Mouse (Mus musculus): Measurements from ENCODE around the gene Utp20.
A peak's percentile ranks its signal among the peaks of the same experiment; 100 is the strongest.
"Not testable (repeated sequence)": the region's sequence is repeated elsewhere in the genome, so short reads cannot be mapped to it uniquely, and the experiment has no call there.

The Utp20 gene

DNA sequence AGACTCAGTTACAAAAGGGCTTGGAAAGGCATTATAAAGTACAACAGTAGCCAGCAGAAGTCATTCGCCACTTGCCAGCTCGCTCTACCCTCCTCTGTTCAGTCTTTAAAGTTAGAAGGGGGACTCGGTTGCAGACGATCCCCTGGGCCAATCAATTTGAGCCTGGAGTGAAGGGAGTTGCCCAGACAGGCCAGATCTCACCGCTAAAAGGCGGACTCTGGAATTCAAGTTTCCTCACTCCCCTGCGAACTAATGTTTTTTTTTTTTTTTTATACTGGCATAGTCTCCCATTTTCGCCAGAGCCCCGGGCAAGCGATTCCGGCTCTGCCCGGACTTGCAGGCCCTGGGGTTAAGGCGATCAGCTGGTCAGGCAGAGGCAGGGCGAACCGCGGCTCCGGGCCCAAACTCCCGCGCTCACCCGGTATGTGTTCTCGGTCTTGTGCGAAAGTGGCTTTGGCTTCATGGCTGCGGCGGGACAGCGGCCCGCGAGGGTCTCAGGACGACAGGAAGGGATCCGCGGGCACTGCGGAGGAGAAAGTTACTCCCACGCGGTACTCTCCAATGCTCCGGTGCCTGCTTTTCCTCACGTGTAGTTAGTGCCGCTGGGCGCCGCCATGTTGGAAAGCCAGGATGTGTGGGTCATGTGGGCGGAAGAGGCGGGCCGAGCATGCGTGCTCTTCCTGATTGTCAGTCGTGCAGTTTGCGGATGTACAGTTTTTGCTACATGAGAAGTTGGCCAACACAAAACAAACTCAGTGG is at the start of gene Utp20:
Gene Utp20, minus strand, starts transcription at position 617 of the 759 bp plus-strand sequence.
- DNase-seq, result peak; percentile 89

DNA sequence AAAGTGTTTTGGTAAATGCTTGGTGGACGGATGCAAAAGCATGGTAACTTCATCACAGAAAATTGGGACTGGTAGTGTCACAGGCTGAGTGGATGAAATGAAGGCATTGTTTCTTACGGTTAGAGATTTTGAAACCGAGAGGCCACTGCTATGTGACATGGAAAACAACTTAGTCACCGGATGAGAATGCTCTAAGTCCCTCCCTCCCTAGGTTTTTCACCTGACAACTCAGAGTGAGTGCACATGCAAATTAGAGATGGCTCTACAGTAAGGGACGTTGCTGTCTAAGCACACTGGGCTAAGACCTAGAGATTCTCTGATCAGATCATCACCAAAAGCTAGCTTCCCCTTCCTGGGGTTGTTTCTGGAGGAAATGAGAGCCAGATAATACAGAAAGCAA is 48.3 kb upstream of the Utp20 start:
- no peak for DNase-seq

DNA sequence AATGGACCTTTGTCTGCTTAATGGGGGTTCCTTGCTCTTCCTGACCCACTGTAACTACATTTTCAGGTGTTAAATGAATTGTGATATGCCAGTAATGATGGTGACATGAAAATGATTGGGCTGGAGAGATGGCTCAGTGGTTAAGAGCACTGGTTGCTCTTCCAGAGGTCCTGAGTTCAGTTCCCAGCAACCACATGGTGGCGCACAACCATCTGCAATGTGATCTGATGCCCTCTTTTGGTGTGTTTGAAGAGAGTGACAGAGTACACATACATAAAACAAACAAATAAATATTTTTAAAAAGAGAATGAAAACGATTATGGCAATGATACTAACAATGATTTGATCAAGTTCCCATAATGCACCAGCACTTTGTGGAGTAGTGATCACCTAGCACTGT is 39.4 kb upstream of the Utp20 start:
- no peak for DNase-seq

DNA sequence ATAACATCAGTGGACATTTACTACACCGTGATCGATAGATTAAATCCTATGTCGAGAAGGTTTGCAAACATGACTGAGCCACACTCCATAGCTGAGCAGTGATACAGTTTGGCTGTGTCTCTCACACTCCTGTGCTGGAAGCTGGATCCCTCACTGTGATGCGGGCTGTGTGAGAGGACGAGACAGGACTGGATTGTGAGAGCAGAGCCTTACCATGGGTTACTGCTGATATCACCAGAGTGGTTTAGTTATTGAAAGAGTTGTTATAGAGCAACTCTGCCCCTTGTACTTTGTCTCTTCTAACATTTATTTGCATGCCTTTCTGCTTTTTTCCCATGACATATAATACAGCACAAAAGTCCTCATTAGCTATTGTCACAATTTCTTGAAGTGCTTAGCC is 35.7 kb upstream of the Utp20 start:
- no peak for DNase-seq

DNA sequence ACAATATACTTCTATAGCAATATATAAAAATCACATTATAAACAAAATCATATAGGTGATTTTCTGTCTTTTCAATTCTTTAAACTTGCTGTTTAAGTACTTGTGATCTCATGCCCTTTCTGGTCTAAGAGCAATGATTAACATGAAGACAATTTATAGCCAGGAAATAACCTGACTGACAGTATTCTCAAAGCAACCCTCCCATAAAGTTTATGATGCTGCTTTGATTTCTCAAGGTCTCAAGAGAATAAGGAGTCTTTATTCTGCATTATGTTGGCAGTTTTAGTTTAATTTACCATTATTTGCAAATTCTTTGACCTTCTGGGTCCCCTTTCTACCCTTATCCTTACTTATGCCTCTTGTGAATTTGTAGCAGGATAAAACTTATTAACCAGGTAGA is 34.8 kb upstream of the Utp20 start:
- no peak for DNase-seq

DNA sequence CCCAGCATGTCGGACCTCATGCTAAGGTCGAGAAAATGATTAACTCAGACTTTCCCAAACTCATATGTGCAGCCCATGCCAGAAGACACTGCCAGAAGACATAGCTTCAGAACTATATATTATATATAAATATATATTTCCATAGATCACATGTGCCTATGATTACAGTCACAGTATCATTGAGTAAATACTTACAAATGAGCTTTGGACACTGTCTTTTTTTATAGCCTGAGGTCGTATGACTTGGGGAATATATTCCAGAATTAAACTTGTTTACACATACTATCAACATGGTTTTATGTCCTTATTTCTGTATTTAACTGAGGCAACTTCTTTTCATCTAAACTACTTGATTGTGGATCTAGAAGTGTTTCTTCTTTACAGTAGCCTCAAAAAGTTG is 34.3 kb upstream of the Utp20 start:
- DNase-seq, result no peak

DNA sequence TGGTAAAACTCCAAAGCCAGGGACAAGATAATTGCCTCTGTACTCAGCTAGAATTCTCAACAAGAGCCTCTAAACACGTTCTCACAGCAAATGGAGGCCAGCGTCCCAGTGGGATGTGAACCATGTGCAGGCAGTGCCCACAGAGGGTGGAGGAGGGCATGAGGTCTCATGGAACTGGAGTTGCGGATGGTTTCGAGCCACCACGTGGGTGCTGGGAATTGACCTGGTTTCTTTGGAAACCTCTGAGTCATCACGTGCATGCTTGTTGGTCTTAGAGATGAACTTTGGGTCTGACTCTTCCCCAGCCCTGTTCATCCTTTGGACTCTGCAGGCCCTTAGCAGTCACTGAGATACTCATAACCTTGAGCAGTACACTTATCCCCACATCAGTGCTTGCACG is 26.7 kb upstream of the Utp20 start:
- no peak for DNase-seq

DNA sequence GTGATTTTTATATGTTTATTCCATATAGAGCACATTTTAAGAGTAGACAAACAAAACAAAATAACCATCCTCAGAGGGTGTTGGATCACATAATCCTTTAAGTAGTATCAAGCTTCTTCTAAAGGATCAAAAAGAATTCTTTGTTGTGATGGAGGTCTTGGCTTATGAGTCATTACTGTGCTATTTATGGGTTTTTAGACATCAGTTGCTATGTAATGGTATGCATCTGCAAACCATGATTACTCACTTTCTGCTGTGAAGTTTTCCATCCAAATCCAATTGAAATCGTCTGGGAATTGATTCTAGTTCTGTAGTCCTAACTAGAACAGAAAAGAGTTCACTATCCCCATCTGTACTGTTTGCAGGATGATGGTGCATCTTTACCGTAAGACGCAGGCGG is 23.4 kb upstream of the Utp20 start:
- no peak for DNase-seq

DNA sequence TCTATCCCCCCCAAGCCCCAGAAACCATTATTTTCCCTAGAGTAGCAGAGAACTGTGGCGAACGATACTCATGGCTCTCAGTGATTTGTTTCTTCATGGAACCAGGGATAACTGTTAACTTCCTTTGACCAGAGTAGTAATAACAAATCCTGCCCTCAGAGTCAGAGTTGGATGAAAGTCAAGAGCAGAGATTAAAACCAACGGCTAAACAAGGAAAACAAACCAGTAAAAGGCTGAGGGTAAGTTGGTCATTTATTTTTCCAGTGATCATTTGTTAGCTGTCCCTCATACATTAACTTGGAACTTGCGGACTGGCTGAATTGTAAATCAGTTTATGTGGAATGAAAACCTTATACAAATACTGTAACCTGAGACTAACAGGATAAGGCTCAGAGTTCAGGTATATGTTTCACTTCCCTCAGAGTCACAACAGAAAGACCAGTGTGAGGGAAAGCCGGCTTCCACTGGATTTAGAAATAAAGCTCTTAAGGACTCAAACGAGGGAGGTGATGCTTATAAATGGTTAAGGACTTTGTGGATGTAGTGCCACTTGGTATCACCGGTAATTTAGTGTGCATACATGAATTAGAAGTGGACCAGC is 22.4 kb upstream of the Utp20 start:
- no peak for DNase-seq

DNA sequence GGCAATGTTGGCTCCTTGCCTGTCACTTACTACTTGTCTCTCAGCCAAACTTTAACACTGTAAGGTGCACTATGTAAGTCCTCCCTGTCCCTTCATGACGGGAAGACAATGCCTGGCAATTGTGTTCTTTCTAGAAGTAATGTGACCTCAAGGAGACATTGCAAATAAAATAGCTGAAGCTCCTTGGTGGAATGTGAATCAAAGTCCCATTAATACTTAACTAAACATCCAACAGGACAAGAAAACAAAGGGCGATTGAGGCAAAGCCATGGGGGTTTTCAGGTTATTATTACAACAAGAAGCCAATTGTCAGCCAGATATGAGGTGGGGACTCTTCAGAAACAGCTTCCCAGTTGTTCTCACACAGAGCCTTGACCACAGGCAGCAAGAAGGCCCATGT is 7.6 kb upstream of the Utp20 start:
- DNase-seq, result no peak

DNA sequence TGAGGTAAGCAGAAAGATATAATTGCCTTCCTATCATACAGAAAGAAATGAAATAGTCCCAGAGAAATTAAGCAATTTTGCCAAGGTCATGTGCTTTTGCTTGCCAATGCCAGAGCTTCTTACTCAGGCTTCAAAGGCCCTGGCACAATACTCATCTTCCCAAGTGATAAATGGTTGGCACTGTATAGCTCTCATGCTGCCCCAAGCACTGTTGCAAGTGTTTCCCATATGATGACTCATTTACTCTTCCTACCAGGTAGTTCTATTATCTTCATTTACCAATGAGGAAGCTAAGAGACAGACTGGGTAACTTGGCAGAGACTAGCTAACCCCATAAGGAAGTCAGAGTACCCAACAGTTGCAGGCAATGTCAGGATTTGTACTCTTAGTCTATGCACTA is 1.8 kb upstream of the Utp20 start:
- DNase-seq, result no peak

DNA sequence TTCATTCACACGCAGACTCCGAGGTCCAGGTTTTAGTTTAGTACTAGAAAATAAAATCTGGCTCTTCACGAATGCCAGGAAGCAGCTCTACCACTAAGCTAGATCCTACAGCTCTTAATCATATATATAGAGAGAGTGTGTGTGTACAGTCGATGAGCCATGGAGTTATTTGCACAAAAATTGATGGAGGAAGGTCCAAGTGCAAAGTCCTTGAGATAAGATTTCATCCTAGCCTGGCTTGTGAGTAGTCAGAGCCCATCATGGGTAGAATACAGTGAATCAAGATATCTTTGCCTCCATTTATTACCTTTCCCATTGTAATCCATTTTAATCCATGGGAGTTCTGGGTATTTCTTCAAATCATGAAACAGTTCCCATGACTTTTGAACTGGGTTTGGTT is 992 bp upstream of the Utp20 start:
- DNase-seq, result no peak

DNA sequence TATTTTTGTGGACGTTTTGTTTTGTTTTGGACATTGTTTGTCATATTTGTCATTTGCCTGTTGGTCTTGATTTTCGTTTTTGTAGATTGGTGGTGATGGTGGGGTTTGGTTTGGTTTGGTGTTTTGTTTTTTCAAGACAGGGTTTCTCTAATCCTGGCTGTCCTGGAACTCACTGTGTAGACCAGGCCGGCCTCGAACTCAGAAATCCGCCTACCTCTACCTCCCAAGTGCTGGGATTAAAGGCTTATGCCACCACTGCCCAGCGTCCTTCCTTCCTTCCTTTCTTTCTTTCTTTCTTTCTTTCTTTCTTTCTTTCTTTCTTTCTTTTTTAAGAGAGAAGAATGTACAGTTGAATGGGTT is 323 bp upstream of the Utp20 start:
- not testable (repeated sequence) for DNase-seq

DNA sequence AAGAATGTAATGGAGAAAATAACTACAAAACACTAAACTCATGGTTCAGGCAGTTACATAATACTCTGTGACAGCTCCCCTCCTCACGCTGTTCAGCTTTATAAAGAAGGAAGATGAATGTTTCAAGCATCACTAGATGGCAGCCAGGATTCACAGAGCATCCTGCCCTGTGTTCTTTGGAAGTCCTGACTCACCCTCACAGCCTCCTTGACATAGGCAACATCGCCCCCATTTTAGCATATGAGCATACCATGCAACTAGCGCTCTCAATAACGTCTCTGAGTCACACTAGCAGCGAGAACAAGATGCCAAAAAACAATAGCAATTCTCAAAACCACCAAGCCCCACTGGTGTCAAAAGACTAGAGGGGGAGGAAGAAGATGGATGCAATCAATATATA is 9.3 kb downstream of the Utp20 start:
- DNase-seq, result no peak

DNA sequence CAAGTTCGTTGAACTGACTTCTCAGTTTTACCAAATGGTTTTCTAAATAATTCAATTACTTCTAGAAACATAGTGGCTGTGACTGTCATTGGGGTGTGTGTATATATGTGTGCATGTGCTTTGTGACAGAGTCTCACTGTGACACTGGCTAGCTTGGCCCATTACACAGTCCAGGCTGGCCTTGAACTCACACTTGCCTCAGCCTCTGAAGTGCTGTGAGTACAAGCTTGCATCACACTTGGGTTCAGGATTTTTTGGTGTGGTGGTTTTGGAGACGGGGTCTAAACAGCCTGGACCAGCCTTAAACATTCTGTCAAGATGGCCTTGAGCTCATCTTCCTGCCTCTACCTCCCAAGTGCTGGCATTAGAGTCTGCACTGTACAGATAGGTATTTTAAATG is 11.3 kb downstream of the Utp20 start:
- DNase-seq, result no peak

DNA sequence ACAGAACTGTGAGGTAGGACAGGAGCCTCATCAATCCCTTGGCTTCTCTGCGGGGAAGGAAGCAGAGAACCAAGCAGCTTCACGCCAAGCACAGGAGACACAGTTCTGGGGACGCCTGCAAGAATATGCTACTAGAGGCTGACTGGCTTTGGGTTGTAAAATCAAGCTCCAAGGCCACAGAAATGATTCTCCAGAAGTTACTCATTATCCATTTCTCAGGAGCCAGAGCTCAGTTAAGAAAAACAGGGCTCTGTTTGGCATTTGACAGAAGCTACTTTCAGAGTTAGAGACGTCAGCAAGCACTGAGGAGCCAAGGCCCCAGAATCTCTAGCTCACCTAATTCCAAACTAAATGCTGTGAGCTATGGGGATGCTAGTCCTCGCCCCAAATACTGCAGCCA is 14.9 kb downstream of the Utp20 start:
- no peak for DNase-seq

DNA sequence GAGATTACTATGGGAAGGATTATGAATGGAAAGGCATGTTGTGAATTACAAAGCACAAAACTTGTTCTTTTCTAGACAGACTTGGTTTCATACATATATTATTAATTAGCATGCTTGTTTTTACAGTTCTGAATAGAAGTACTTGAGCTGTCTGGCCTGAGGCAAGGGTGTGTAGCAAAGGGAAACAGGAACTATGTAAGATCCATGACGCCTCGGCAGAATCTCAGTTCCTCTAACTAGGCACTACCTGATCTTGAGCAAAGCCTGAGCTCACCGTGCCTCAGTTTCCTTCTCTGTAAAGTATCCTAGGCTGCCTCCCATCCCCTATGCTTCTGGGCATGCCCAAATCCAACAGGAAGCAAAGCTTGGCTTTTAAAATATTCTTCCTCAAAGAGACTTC is 24.4 kb downstream of the Utp20 start:
- peak; percentile 30 for DNase-seq

DNA sequence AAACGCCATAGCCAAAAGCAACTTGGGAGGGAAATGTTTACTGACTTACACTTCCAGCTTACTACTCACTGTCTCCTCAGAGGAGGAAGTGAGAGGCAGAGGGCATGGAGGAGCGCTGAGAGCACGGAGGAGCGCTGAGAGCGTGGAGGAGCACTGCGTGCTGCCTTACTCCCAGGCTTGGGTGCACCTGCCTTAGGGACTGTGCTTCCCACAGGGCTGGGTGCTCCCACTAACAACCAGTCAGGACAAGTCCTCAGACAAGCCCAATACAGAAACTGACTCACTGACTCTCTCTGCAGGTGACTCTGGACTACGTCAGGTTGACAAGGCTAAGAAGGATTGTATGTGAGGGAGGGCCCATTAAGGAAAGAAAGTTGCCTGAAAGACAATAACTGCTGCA is 27.2 kb downstream of the Utp20 start:
- DNase-seq, result no peak

DNA sequence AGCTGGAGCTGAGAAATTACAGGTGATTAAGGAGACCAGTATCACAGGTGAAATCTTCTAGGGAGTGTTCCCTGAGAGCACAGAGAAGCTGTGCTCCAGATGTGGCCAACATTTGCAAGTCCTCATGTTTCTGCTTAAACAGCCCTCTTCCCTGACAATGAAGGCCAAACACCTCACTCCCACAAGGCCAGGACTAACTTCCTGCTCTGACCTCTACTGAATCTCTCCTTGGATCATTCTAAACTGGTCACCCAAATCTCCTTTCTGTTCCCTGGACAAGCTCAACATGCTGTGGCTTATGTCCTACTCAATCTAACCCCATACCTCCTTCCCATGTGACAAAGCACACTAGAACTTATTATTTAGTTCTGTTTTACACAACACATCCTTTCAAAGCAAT is 29.2 kb downstream of the Utp20 start:
- DNase-seq, result no peak

DNA sequence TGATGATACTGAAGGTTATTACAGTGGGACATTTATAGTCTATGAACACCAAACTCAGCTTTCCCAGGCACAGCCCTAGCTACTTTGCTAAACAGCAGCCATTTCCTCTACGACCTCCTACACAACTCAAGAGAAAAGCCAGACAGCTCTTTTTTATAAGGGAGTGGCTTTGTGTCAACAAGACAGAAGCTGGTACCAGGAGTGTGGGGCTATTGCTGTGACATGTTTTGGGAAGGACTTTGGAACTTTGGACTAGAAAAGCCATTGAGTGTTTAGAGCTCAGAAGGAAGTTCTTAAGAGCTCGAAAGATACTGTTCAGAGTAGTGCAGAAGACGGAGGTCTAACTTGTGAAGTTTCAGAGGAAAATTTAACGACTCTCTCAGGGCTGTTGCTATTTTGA is 29.7 kb downstream of the Utp20 start:
- DNase-seq, result no peak

DNA sequence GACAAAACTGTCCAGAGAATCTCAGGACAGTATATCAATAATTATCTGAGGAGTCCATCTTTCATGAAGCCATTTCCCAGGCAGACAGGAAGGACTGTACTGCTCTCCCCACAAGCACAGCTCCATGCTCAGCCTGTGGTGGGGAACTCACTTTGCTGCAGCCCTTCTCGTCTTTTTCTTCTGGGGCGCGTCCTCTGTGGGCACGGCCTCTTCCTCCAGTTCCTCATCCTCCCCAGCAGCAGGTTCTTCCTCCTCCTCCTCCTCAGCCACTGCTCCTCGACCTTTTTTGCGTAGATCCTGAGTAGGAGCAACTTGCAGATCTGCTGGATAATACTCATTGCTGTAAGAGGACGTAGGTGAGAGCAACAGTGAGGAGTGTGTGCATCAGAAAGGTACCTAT is 31.4 kb downstream of the Utp20 start:
- DNase-seq, result no peak

DNA sequence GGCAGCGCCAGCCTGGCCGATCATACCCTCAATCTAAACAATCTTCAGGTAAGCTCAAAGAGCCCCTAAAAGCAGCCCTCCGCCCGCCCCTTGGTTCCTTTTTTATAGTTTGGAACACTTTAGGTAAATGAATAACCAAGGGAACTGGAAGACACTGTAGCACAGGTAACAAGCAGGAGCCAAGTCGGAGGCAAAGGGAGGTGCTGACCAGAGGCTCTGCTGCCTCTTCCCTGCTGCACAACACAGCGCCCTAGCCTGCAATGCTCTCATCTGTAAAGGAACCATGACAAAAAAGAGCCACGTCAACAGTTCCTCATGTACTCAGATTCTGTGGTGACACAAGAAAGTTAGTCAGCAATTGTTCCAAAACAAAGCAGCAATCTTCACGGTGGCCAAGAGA is 32.0 kb downstream of the Utp20 start:
- DNase-seq, result peak; percentile 7

DNA sequence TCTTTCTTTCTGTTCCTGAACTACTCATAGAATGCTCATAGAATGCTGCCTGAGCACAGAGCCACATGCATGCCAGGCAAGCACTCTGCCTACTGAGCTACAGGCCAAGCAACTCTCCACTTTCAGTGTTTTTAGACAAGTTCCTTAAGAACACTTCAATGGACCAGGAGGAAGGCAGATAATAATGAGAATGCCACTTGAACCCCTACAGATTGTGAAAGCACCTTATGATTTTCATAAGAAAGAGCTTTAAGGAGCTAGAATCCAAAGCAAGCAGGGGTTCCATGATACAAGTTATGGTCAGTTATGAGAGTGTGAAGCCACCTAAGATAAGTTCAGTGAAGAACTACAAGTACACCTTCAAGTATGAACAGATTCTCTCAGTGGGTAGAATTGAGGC is 32.9 kb downstream of the Utp20 start:
- peak; percentile 75 for DNase-seq

DNA sequence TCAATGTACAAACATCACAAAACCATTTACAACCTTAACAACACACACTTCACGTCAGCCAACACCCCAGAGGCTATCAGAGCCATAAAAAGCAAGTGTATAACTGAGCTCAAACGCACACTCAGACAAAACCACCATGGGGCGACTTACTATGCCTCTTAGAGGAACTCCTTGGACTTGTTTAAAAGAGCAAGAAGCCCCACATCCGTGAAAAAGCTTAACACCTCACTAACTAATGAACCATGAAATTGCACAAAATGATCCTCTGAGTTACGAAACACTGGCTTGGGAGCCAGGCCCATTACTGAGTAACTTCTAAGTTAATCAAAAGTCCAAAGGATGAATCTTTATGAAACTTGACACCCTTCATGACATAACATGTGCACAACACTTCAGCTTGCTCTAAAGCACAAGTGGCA is 42.1 kb downstream of the Utp20 start:
- DNase-seq, result no peak

DNA sequence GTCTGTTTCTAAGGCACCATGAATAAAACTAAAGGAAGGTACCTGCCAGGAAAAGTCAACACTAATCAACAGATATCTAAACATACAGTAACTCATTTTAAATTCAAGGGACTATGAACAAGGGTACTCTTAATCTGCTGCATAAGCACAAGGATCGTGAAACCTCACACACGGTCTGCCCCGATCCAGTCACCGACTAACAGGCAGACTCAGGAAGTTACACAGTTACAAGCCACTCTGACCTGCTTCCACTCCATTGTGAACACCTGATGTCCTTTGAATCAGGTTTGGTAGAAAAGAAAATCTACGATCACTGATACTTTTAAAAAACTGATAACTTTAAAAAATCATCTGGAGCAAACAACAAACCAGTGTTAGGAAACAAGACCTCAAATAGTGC is 42.7 kb downstream of the Utp20 start:
- DNase-seq, result no peak
